Mouse (Mus musculus): ENCODE results near the gene Tspan1. TPM values are rescaled to one million over a fixed set of nuclear protein-coding genes. Genes with fewer than 3 reads are reported as not detected.

Tspan1 gene
- polyA plus RNA-seq, 1 experiment from 2014 or later = 50.2 TPM

GRCm38 (mm10) chr4:116174466-116175116 is 7.2 kb upstream of the Tspan1 start:
- no peak for ATAC-seq (ENCODE audit: insufficient number of reproducible peaks, insufficient read depth, low FRiP score, low read depth)
- H3K27me3 ChIP-seq (ENCODE audit: control insufficient read depth, insufficient read depth, low read length) = no peaks in the 10 kb centered on the region
- H3K4me2 ChIP-seq (replicated peaks; ENCODE audit: low read depth, low read length) = no peak overlapping the region
- WGBS = 36% methylated on average over 6 of the region's 6 CpGs
- no peaks in the 10 kb centered on the region for H3K9me3 ChIP-seq (ENCODE audit: control insufficient read depth, low read depth, low read length)
- no peaks in the 10 kb centered on the region for H3K36me3 ChIP-seq (ENCODE audit: control insufficient read depth, insufficient read depth, low read length)
- H3K4me1 ChIP-seq (ENCODE audit: control insufficient read depth, insufficient read depth, low read length) = peaks cover 22% of the 10 kb centered on the region; the same call in 1 of the 2 replicates
- H3K27ac ChIP-seq (ENCODE audit: low read length) = 0 out of 2 replicates have a peak overlapping the region, but pooled peaks have one; percentile 30
- H3K9ac ChIP-seq (replicated peaks; ENCODE audit: low read depth, low read length) = no peak overlapping the region
- H3K4me3 ChIP-seq (ENCODE audit: low read depth, low read length) = no peak overlapping the region

- Histone ChIP-seq H3K9ac (replicated peaks; ENCODE audit: low read depth, low read length) (no peak overlapping the region), H3K4me2 (replicated peaks; ENCODE audit: low read depth, low read length) (no peak overlapping the region), H3K27ac (ENCODE audit: low read length) (no peak overlapping the region), H3K9me3 (ENCODE audit: control insufficient read depth, low read depth, low read length) (no peaks in the 10 kb centered on the region), H3K36me3 (ENCODE audit: control insufficient read depth, insufficient read depth, low read length) (no peaks in the 10 kb centered on the region), H3K4me1 (ENCODE audit: control insufficient read depth, insufficient read depth, low read length) (peaks cover 22% of the 10 kb centered on the region; the same call in 1 of the 2 replicates), H3K27me3 (ENCODE audit: control insufficient read depth, insufficient read depth, low read length) (no peaks in the 10 kb centered on the region), H3K4me3 (ENCODE audit: low read depth, low read length) (no peak overlapping the region)
- 89% methylated on average over 4 of the region's 4 CpGs for WGBS
- ATAC-seq (ENCODE audit: insufficient number of reproducible peaks, insufficient read depth, low FRiP score, low read depth) = no peak
Observed at GRCm38 (mm10) chr4:116173752-116174151, 6.4 kb upstream of the Tspan1 start.

GRCm38 (mm10) chr4:116173072-116173471 is 5.7 kb upstream of the Tspan1 start, which contains the start of the genes 1700042G07Rik and Gm49337:
TSS of gene 1700042G07Rik (plus strand) at chr4:116173372.
TSS of gene Gm49337 (plus strand) at chr4:116173384.
- no peaks in the 10 kb centered on the region for H3K36me3 ChIP-seq (ENCODE audit: control insufficient read depth, insufficient read depth, low read length)
- no peaks in the 10 kb centered on the region for H3K9me3 ChIP-seq (ENCODE audit: control insufficient read depth, low read depth, low read length)
- no peaks in the 10 kb centered on the region for H3K27me3 ChIP-seq (ENCODE audit: control insufficient read depth, insufficient read depth, low read length)
- H3K9ac ChIP-seq (replicated peaks; ENCODE audit: low read depth, low read length) = no peak within 1 kb of the TSS
- H3K4me3 ChIP-seq (ENCODE audit: low read depth, low read length) = no peak within 1 kb of the TSS
- peaks cover 22% of the 10 kb centered on the region; the same call in 1 of the 2 replicates for H3K4me1 ChIP-seq (ENCODE audit: control insufficient read depth, insufficient read depth, low read length)
- ATAC-seq (ENCODE audit: insufficient number of reproducible peaks, insufficient read depth, low FRiP score, low read depth) = no peak
- no peak within 1 kb of the TSS for H3K4me2 ChIP-seq (replicated peaks; ENCODE audit: low read depth, low read length)
- WGBS = 82% methylated on average over 6 of the region's 6 CpGs
- H3K27ac ChIP-seq (ENCODE audit: low read length) = no peak within 1 kb of the TSS

- 78% methylated on average over 3 of the region's 3 CpGs for WGBS
- H3K36me3 ChIP-seq (ENCODE audit: control insufficient read depth, insufficient read depth, low read length) = no peaks in the 10 kb centered on the region
- H3K27ac ChIP-seq (ENCODE audit: low read length) = no peak overlapping the region
- H3K9me3 ChIP-seq (ENCODE audit: control insufficient read depth, low read depth, low read length) = no peaks in the 10 kb centered on the region
- no peak overlapping the region for H3K4me3 ChIP-seq (ENCODE audit: low read depth, low read length)
- H3K4me2 ChIP-seq (replicated peaks; ENCODE audit: low read depth, low read length) = no peak overlapping the region
- H3K9ac ChIP-seq (replicated peaks; ENCODE audit: low read depth, low read length) = no peak overlapping the region
- peaks cover under 1% of the 10 kb centered on the region; the same call in 1 of the 2 replicates for H3K4me1 ChIP-seq (ENCODE audit: control insufficient read depth, insufficient read depth, low read length)
- H3K27me3 ChIP-seq (ENCODE audit: control insufficient read depth, insufficient read depth, low read length) = no peaks in the 10 kb centered on the region
- no peak for ATAC-seq (ENCODE audit: insufficient number of reproducible peaks, insufficient read depth, low FRiP score, low read depth)
Observed at GRCm38 (mm10) chr4:116169353-116169672, 1.9 kb upstream of the Tspan1 start.

- ATAC-seq (ENCODE audit: insufficient number of reproducible peaks, insufficient read depth, low FRiP score, low read depth) = no peak
Observed at GRCm38 (mm10) chr4:116168617-116169352, 1.4 kb upstream of the Tspan1 start.

GRCm38 (mm10) chr4:116165708-116166407 is 1.5 kb downstream of the Tspan1 start:
- Histone ChIP-seq H3K27ac (ENCODE audit: low read length) (peak overlapping the region; percentile 35; the same call in 1 of the 2 replicates), H3K9ac (replicated peaks; ENCODE audit: low read depth, low read length) (no peak overlapping the region), H3K4me3 (ENCODE audit: low read depth, low read length) (no peak overlapping the region), H3K4me1 (ENCODE audit: control insufficient read depth, insufficient read depth, low read length) (no peaks in the 10 kb centered on the region), H3K4me2 (replicated peaks; ENCODE audit: low read depth, low read length) (peak overlapping the region; percentile 8; the same call in 1 of the 2 replicates), H3K36me3 (ENCODE audit: control insufficient read depth, insufficient read depth, low read length) (no peaks in the 10 kb centered on the region; the same call in 1 of the 2 replicates), H3K27me3 (ENCODE audit: control insufficient read depth, insufficient read depth, low read length) (no peaks in the 10 kb centered on the region), H3K9me3 (ENCODE audit: control insufficient read depth, low read depth, low read length) (no peaks in the 10 kb centered on the region)
- WGBS = 39% methylated on average over 8 of the region's 8 CpGs
- ATAC-seq (ENCODE audit: insufficient number of reproducible peaks, insufficient read depth, low FRiP score, low read depth) = peak; percentile 47

More at GRCm38 (mm10) chr4:116168617-116169352, 1.4 kb upstream of the Tspan1 start:
- H3K27ac ChIP-seq (ENCODE audit: low read length) = no peak overlapping the region
- no peak overlapping the region for H3K4me2 ChIP-seq (replicated peaks; ENCODE audit: low read depth, low read length)
- H3K36me3 ChIP-seq (ENCODE audit: control insufficient read depth, insufficient read depth, low read length) = no peaks in the 10 kb centered on the region
- H3K4me3 ChIP-seq (ENCODE audit: low read depth, low read length) = no peak overlapping the region
- H3K9ac ChIP-seq (replicated peaks; ENCODE audit: low read depth, low read length) = no peak overlapping the region
- no peaks in the 10 kb centered on the region for H3K9me3 ChIP-seq (ENCODE audit: control insufficient read depth, low read depth, low read length)
- no peaks in the 10 kb centered on the region for H3K4me1 ChIP-seq (ENCODE audit: control insufficient read depth, insufficient read depth, low read length)
- no peaks in the 10 kb centered on the region for H3K27me3 ChIP-seq (ENCODE audit: control insufficient read depth, insufficient read depth, low read length)
- 74% methylated on average over 8 of the region's 8 CpGs for WGBS

- peak; percentile 59 for ATAC-seq (ENCODE audit: insufficient number of reproducible peaks, insufficient read depth, low FRiP score, low read depth)
- H3K27ac ChIP-seq (ENCODE audit: low read length) = peak overlapping the region; percentile 35; the same call in 1 of the 2 replicates
- H3K27me3 ChIP-seq (ENCODE audit: control insufficient read depth, insufficient read depth, low read length) = no peaks in the 10 kb centered on the region
- 63% methylated on average over 2 of the region's 2 CpGs for WGBS
- no peaks in the 10 kb centered on the region for H3K9me3 ChIP-seq (ENCODE audit: control insufficient read depth, low read depth, low read length)
- H3K9ac ChIP-seq (replicated peaks; ENCODE audit: low read depth, low read length) = no peak overlapping the region
- H3K4me3 ChIP-seq (ENCODE audit: low read depth, low read length) = no peak overlapping the region
- H3K36me3 ChIP-seq (ENCODE audit: control insufficient read depth, insufficient read depth, low read length) = no peaks in the 10 kb centered on the region; the same call in 1 of the 2 replicates
- H3K4me1 ChIP-seq (ENCODE audit: control insufficient read depth, insufficient read depth, low read length) = no peaks in the 10 kb centered on the region
- H3K4me2 ChIP-seq (replicated peaks; ENCODE audit: low read depth, low read length) = no peak overlapping the region
Observed at GRCm38 (mm10) chr4:116164759-116165554, 2.4 kb downstream of the Tspan1 start.

- no peak overlapping the region for H3K4me2 ChIP-seq (replicated peaks; ENCODE audit: low read depth, low read length)
- WGBS = 78% methylated on average over 4 of the region's 4 CpGs
- no peak overlapping the region for H3K27ac ChIP-seq (ENCODE audit: low read length)
- peaks cover 26% of the 10 kb centered on the region for H3K36me3 ChIP-seq (ENCODE audit: control insufficient read depth, insufficient read depth, low read length)
- no peak overlapping the region for H3K4me3 ChIP-seq (ENCODE audit: low read depth, low read length)
- no peaks in the 10 kb centered on the region for H3K27me3 ChIP-seq (ENCODE audit: control insufficient read depth, insufficient read depth, low read length)
- no peak for ATAC-seq (ENCODE audit: insufficient number of reproducible peaks, insufficient read depth, low FRiP score, low read depth)
- no peak overlapping the region for H3K9ac ChIP-seq (replicated peaks; ENCODE audit: low read depth, low read length)
- H3K4me1 ChIP-seq (ENCODE audit: control insufficient read depth, insufficient read depth, low read length) = no peaks in the 10 kb centered on the region
- H3K9me3 ChIP-seq (ENCODE audit: control insufficient read depth, low read depth, low read length) = no peaks in the 10 kb centered on the region
Observed at GRCm38 (mm10) chr4:116162142-116162541, 5.3 kb downstream of the Tspan1 start.

All from stomach, embryonic 14.5 days (tissue).